Mouse (Mus musculus): ENCODE data around the gene Nfkbid. TPM values are rescaled to one million over a fixed set of nuclear protein-coding genes. Genes with fewer than 3 reads are reported as not detected.

The Nfkbid gene
- total and polyA plus RNA-seq, 2 experiments from 2014 or later: 2.1 to 3.7 TPM

- 54% methylated on average over 4 of the region's 4 CpGs for WGBS
- DNase-seq (ENCODE audit: low spot score): no peak
- Histone ChIP-seq H3K4me3 (ENCODE audit: low read length) (no peak overlapping the region), H3K4me1 (ENCODE audit: insufficient read depth, low read length) (no peaks in the 10 kb centered on the region), H3K9me3 (ENCODE audit: low read length) (no peaks in the 10 kb centered on the region), H3K36me3 (ENCODE audit: insufficient read depth, low read length) (no peaks in the 10 kb centered on the region), H3K27ac (no peak overlapping the region), H3K27me3 (ENCODE audit: insufficient read depth, low read length) (no peaks in the 10 kb centered on the region), H3K9ac (replicated peaks; ENCODE audit: low read length) (no peak overlapping the region), H3K4me2 (ENCODE audit: low read depth, low read length) (no peak overlapping the region)
- ATAC-seq: no peak
- no peak for TF ChIP-seq CTCF (IDR thresholded peaks at IDR 0.05; ENCODE audit: low read depth)
These were observed 8.8 kb upstream of the Nfkbid start for GRCm38 (mm10) chr7:30412735-30413147.

- Histone ChIP-seq H3K4me1 (ENCODE audit: insufficient read depth, low read length) (no peaks in the 10 kb centered on the region), H3K4me3 (ENCODE audit: low read length) (no peak within 1 kb of the TSS), H3K27ac (no peak within 1 kb of the TSS), H3K36me3 (ENCODE audit: insufficient read depth, low read length) (no peaks in the 10 kb centered on the region), H3K9me3 (ENCODE audit: low read length) (no peaks in the 10 kb centered on the region), H3K4me2 (ENCODE audit: low read depth, low read length) (no peak within 1 kb of the TSS), H3K27me3 (ENCODE audit: insufficient read depth, low read length) (no peaks in the 10 kb centered on the region), H3K9ac (replicated peaks; ENCODE audit: low read length) (no peak within 1 kb of the TSS)
- 69% methylated on average over 5 of the region's 5 CpGs for WGBS
- ATAC-seq: no peak
- TF ChIP-seq CTCF (IDR thresholded peaks at IDR 0.05; ENCODE audit: low read depth): no peak
- no peak for DNase-seq (ENCODE audit: low spot score)
These were observed 7.9 kb upstream of the Nfkbid start, which contains the start of gene Tyrobp for GRCm38 (mm10) chr7:30413596-30413995. Tyrobp (plus strand) TSS chr7:30413760.

- Histone ChIP-seq H3K36me3 (ENCODE audit: insufficient read depth, low read length) (no peaks in the 10 kb centered on the region), H3K4me2 (ENCODE audit: low read depth, low read length) (no peak overlapping the region), H3K9me3 (ENCODE audit: low read length) (no peaks in the 10 kb centered on the region), H3K4me1 (ENCODE audit: insufficient read depth, low read length) (peaks cover 5% of the 10 kb centered on the region; the same call in 1 of the 2 replicates), H3K27me3 (ENCODE audit: insufficient read depth, low read length) (no peaks in the 10 kb centered on the region), H3K9ac (replicated peaks; ENCODE audit: low read length) (no peak overlapping the region), H3K27ac (no peak overlapping the region), H3K4me3 (ENCODE audit: low read length) (no peak overlapping the region)
- no peak for TF ChIP-seq CTCF (IDR thresholded peaks at IDR 0.05; ENCODE audit: low read depth)
- ATAC-seq (no peak), DNase-seq (ENCODE audit: low spot score) (no peak)
- WGBS: 82% methylated on average over 9 of the region's 9 CpGs
These were observed 3.7 kb upstream of the Nfkbid start for GRCm38 (mm10) chr7:30417856-30418255.

GRCm38 (mm10) chr7:30419561-30420499 lies 1.7 kb upstream of the Nfkbid start, which contains the start of gene Hcst:
Hcst (minus strand) TSS chr7:30419854.
- Histone ChIP-seq H3K4me2 (ENCODE audit: low read depth, low read length) (no peak within 1 kb of the TSS), H3K36me3 (ENCODE audit: insufficient read depth, low read length) (no peaks in the 10 kb centered on the region), H3K9me3 (ENCODE audit: low read length) (no peaks in the 10 kb centered on the region), H3K27ac (no peak within 1 kb of the TSS), H3K4me3 (ENCODE audit: low read length) (no peak within 1 kb of the TSS), H3K27me3 (ENCODE audit: insufficient read depth, low read length) (no peaks in the 10 kb centered on the region), H3K4me1 (ENCODE audit: insufficient read depth, low read length) (peaks cover 5% of the 10 kb centered on the region; the same call in 1 of the 2 replicates), H3K9ac (replicated peaks; ENCODE audit: low read length) (no peak within 1 kb of the TSS)
- TF ChIP-seq CTCF (IDR thresholded peaks at IDR 0.05; ENCODE audit: low read depth): no peak
- DNase-seq (ENCODE audit: low spot score): no peak
- WGBS: 74% methylated on average over 10 of the region's 10 CpGs
- no peak for ATAC-seq

GRCm38 (mm10) chr7:30420673-30421072 lies 859 bp upstream of the Nfkbid start:
- Histone ChIP-seq H3K4me2 (ENCODE audit: low read depth, low read length) (no peak overlapping the region), H3K4me3 (ENCODE audit: low read length) (no peak overlapping the region)

GRCm38 (mm10) chr7:30421890-30422435 lies 431 bp downstream of the Nfkbid start:
- ATAC-seq (peak; percentile 89), DNase-seq (ENCODE audit: low spot score) (peak; percentile 96)
- H3K4me3 ChIP-seq (ENCODE audit: low read length): peak overlapping the region; percentile 46
- WGBS: under 1% methylated on average over 45 of the region's 45 CpGs
- H3K9me3 ChIP-seq (ENCODE audit: low read length): no peaks in the 10 kb centered on the region
- no peak for TF ChIP-seq CTCF (IDR thresholded peaks at IDR 0.05; ENCODE audit: low read depth)
- H3K36me3 ChIP-seq (ENCODE audit: insufficient read depth, low read length): no peaks in the 10 kb centered on the region; the same call in 1 of the 2 replicates
- H3K27me3 ChIP-seq (ENCODE audit: insufficient read depth, low read length): no peaks in the 10 kb centered on the region
- H3K4me2 ChIP-seq (ENCODE audit: low read depth, low read length): peak overlapping the region; percentile 78
- H3K9ac ChIP-seq (replicated peaks; ENCODE audit: low read length): peak overlapping the region; percentile 57
- peaks cover 5% of the 10 kb centered on the region; the same call in 1 of the 2 replicates for H3K4me1 ChIP-seq (ENCODE audit: insufficient read depth, low read length)
- H3K27ac ChIP-seq: peak overlapping the region; percentile 54; the same call in 1 of the 2 replicates

More at GRCm38 (mm10) chr7:30420673-30421072, 859 bp upstream of the Nfkbid start:
- no peak for TF ChIP-seq CTCF (IDR thresholded peaks at IDR 0.05; ENCODE audit: low read depth)
- 88% methylated on average over 3 of the region's 3 CpGs for WGBS
- Histone ChIP-seq H3K4me1 (ENCODE audit: insufficient read depth, low read length) (peaks cover 5% of the 10 kb centered on the region; the same call in 1 of the 2 replicates), H3K36me3 (ENCODE audit: insufficient read depth, low read length) (no peaks in the 10 kb centered on the region; the same call in 1 of the 2 replicates), H3K9me3 (ENCODE audit: low read length) (no peaks in the 10 kb centered on the region), H3K27ac (no peak overlapping the region), H3K9ac (replicated peaks; ENCODE audit: low read length) (no peak overlapping the region), H3K27me3 (ENCODE audit: insufficient read depth, low read length) (no peaks in the 10 kb centered on the region)
- no peak for ATAC-seq
- DNase-seq (ENCODE audit: low spot score): no peak
